Mouse (Mus musculus) embryonic facial prominence, embryonic 11.5 days (tissue): ENCODE results near the gene 4930453N24Rik. TPM values are rescaled to one million over a fixed set of nuclear protein-coding genes. Genes with fewer than 3 reads are reported as not detected.
A peak's percentile ranks its signal among the peaks of the same experiment; 100 is the strongest.

Experiments used
- ATAC-seq: fragments of 200-750 bp; cut with Nextera tagmentation; replicated peaks from 2 replicates; pipeline ENCODE4 v1.8.0; 2017; ENCODE audit warnings: low read depth; ENCODE audit not compliant: insufficient number of reproducible peaks, low FRiP score, low TSS enrichment
- DNase-seq: peaks from one replicate; pipeline ENCODE4 v3.0.0-alpha.2; 2015; ENCODE audit warnings: low spot score
- H3K27ac ChIP-seq: fragments of 300-500 bp; sonication (generic); replicated peaks from 2 replicates; pipeline ENCODE4 v1.5.1; 2014; ENCODE audit warnings: mild to moderate bottlenecking, low read depth, low read length, control low read depth
- H3K27me3 ChIP-seq: fragments of 300-500 bp; sonication (generic); 2 replicates; pipeline ENCODE4 v1.6.1; 2014; ENCODE audit warnings: mild to moderate bottlenecking, low read length, moderate library complexity, mixed read lengths; ENCODE audit not compliant: control insufficient read depth, insufficient read depth
- H3K36me3 ChIP-seq: fragments of 300-500 bp; sonication (generic); replicated peaks from 2 replicates; pipeline ENCODE4 v1.6.1; 2014; ENCODE audit warnings: low read depth, mild to moderate bottlenecking, low read length, moderate library complexity, mixed read lengths; ENCODE audit not compliant: control insufficient read depth, insufficient read depth
- H3K4me1 ChIP-seq: fragments of 300-500 bp; sonication (generic); 2 replicates; pipeline ENCODE4 v1.6.1; 2014; ENCODE audit warnings: low read length, mixed read lengths; ENCODE audit not compliant: control insufficient read depth, insufficient read depth
- H3K4me2 ChIP-seq: fragments of 300-500 bp; sonication (generic); 2 replicates; pipeline ENCODE4 v1.6.1; 2014; ENCODE audit warnings: low read depth, mild to moderate bottlenecking, control low read depth, low read length, moderate library complexity
- H3K4me3 ChIP-seq: fragments of 300-500 bp; sonication (generic); 2 replicates; pipeline ENCODE4 v1.5.1; 2014; ENCODE audit warnings: low read depth, low read length, control low read depth
- H3K9ac ChIP-seq: fragments of 300-500 bp; sonication (generic); replicated peaks from 2 replicates; pipeline ENCODE4 v1.6.1; 2014; ENCODE audit warnings: mild to moderate bottlenecking, control low read depth, low read length
- H3K9me3 ChIP-seq: fragments of 300-500 bp; sonication (generic); replicated peaks from 2 replicates; pipeline ENCODE4 v1.6.1; 2016; ENCODE audit warnings: mild to moderate bottlenecking, low read length, inconsistent platforms, mixed read lengths; ENCODE audit not compliant: control insufficient read depth
- WGBS: fragments of 180-500 bp; shearing (Covaris S2); extraction: QIAGEN DNeasy Blood & Tissue Kit; methylation state at CpG from one replicate; pipeline ENCODE4 v1.1.7; 2014; 5-methylcytosine and 5-hydroxymethylcytosine counted together
- polyA plus RNA-seq: library from polyadenylated mRNA; unstranded; fragments of >200 nt; fragmentation: Nextera tagmentation; extraction: Ambion mirVana; gene quantifications from 2 replicates; pipeline ENCODE4 v1.2.1, GENCODE M21; 2014

Gene 4930453N24Rik
- polyA plus RNA-seq: 32.1 and 38.1 TPM in 2 replicates

DNA sequence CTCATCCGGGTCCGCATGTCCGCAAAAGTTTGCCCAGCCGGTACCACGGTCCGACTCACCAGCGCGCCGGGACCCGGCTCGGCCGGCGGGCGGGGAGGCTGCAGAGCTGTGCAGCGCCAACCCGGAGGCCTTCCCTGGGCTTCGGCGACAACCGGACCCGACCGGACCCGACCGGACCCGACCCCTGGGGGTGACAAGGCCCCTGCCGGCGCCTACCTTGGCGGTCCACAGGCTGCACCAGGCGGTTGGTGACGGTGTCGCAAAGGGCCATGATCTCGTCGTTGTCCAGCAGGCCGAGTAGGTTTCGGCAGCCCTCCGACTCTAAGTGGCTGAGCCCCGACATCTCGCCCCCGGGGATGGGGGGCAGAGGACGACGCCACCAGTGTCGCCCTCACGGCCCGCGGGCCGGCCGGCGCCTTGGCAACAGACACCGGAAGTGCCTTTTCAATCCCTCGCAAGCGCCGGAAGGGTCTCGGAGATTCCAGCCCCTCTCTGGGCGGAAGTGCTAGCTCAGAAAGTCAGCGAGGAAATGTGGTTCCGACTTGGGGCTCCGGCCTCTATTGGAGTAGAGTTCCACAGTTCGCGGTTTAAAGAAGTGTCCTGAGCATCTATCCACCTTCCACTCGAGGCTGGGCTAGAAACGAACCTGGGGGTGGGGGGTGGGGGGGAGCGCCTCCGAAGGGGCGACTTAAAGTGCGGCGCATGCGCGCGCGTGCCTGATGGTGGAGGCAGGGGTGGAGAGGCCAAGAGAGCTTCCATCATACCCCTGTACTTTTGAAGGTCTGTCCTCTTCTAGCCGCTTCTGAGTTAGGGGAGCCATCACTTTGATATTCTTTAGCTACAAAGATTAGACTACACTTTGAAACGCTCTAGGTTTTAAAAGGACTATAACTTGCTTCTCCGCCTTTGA lies at the start of gene 4930453N24Rik:
4930453N24Rik (minus strand) TSS at position 641 of the 910 bp plus-strand sequence.
- WGBS: 2% methylated on average over 68 of the region's 72 CpGs
- Histone ChIP-seq H3K4me2 (peak within 1 kb of the TSS; percentile 50), H3K27ac (peak within 1 kb of the TSS; percentile 82; the same call in 1 of the 2 replicates), H3K9me3 (no peaks in the 10 kb centered on the region), H3K27me3 (no peaks in the 10 kb centered on the region), H3K9ac (peak within 1 kb of the TSS; percentile 86), H3K4me3 (peak within 1 kb of the TSS; percentile 82), H3K4me1 (no peaks in the 10 kb centered on the region), H3K36me3 (no peaks in the 10 kb centered on the region; the same call in 1 of the 2 replicates)
- DNase-seq (peak; percentile 92), ATAC-seq (peak; percentile 95)

DNA sequence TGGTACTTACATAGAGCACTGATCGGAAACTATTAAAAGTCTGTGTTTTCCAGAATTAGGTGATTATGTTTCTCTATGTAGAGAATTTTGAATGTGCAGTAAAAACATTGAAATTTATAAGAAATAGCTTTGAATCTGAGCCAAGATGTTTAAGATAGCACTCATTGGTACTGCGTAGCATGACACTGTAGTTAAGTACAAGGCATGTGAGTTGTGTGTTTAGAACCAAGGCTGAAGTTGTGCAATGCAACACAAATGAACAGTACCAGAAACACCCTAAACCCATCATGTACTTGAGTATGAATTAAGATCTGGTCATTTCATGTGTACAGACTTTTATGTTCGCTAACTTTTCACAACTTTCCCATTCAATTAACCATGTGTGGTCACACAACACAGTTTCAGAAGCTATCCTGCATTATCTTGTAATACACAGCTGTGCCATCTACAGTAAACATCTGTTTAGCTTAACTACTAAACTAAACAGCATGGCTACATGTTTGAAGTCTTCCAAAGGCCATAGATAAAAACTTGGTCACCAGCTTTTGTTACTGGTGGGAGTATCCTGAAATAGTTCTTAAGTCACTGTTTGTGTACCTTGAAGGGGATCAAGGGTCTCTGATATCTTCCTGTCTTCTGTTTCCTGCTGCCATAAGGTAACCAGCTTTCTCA lies 46.3 kb upstream of the 4930453N24Rik start:
- no peaks in the 10 kb centered on the region for H3K36me3 ChIP-seq
- no peak overlapping the region for H3K4me2 ChIP-seq
- DNase-seq: no peak
- H3K9me3 ChIP-seq: no peaks in the 10 kb centered on the region
- H3K9ac ChIP-seq: no peak overlapping the region
- no peak for ATAC-seq
- no peaks in the 10 kb centered on the region for H3K4me1 ChIP-seq
- H3K27ac ChIP-seq: no peak overlapping the region
- WGBS: 92% methylated on average over 3 of the region's 3 CpGs
- H3K27me3 ChIP-seq: no peaks in the 10 kb centered on the region
- H3K4me3 ChIP-seq: no peak overlapping the region

DNA sequence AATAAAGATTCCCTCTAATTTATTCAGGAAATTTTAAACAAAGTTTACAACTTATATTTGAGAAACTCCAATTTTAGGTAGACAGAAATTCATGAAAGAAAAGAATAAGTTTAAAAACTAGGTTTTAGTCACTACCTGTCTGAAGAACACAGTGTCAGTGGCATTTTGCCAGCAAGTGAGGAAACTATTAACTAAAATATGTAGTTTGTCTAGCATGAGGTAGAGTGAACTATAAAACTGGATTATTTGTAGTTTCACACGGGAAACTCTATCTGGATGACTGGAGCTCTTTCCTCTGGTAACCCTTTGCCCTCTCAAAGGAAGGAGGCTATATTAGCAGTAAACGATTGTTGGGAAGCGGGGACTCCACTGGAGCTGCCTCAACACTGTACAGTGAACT lies 32.1 kb upstream of the 4930453N24Rik start:
- Histone ChIP-seq H3K27ac (no peak overlapping the region), H3K9me3 (no peaks in the 10 kb centered on the region), H3K27me3 (no peaks in the 10 kb centered on the region), H3K36me3 (no peaks in the 10 kb centered on the region), H3K9ac (no peak overlapping the region), H3K4me3 (no peak overlapping the region), H3K4me1 (no peaks in the 10 kb centered on the region), H3K4me2 (no peak overlapping the region)
- DNase-seq (no peak), ATAC-seq (no peak)
- 84% methylated on average over 3 of the region's 3 CpGs for WGBS

DNA sequence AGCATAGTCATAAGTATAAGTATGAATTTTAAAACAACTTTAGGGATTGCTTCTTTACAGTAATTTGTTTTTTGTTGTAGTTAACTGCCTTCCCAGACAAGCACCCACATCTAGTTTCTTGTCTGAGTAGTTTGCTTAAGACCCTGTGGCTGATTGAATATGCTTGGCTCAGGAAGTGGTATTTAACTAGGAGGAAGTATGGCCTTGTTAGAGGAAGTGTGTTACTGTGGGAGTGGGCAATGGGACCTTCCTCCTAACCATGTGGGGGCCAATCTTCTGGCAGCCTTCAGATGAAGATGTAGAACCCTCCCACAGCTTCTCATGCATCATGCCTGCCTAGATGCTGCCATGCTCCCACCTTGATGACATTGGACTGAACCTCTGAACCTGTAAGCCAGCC lies 30.7 kb upstream of the 4930453N24Rik start:
- no peaks in the 10 kb centered on the region for H3K36me3 ChIP-seq
- no peaks in the 10 kb centered on the region for H3K27me3 ChIP-seq
- DNase-seq (no peak), ATAC-seq (no peak)
- H3K4me3 ChIP-seq: no peak overlapping the region
- no peak overlapping the region for H3K4me2 ChIP-seq
- H3K9ac ChIP-seq: no peak overlapping the region
- H3K4me1 ChIP-seq: no peaks in the 10 kb centered on the region
- no peak overlapping the region for H3K27ac ChIP-seq
- H3K9me3 ChIP-seq: no peaks in the 10 kb centered on the region

DNA sequence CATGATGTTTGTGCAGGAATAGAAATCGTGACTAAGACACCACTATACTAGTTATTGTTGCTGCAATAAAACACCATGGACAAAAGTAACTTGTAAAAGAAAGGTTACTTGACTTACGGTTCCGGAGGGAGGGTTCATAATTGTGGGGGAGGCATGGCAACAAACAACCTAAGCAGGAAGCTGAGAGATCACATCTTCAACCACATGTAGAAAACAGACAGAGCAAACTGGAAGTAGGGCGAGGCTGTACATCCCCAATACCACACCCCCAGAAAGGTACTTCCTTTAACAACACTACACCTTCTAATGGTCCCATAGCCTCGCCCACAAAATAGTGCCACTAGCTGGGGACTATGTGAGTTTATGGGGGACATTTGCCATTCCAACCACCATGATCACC lies 29.4 kb upstream of the 4930453N24Rik start:
- H3K9ac ChIP-seq: no peak overlapping the region
- DNase-seq (no peak), ATAC-seq (no peak)
- H3K4me2 ChIP-seq: no peak overlapping the region
- no peak overlapping the region for H3K27ac ChIP-seq
- H3K27me3 ChIP-seq: no peaks in the 10 kb centered on the region
- no peaks in the 10 kb centered on the region for H3K4me1 ChIP-seq
- H3K4me3 ChIP-seq: no peak overlapping the region
- H3K9me3 ChIP-seq: no peaks in the 10 kb centered on the region
- H3K36me3 ChIP-seq: no peaks in the 10 kb centered on the region
- WGBS: 92% methylated on average over 5 of the region's 5 CpGs

DNA sequence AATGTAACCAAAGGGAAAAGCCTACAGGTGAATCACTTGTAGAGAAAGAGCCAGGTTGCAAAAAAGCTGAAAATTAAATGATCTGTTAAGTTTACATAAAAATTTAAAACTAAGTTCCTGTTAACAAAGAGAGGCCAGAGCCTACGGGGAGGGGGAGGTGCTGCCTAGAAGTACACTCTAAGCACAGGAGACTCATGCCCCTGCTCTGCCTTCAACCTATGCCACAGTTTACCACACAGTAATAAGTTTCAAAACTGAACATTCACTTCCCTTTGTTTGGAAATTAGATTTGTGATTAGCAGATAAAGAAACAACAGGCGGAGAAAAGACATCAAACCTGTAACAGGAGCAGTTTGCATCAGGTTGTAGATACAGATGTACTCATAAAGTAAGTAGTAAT lies 23.8 kb upstream of the 4930453N24Rik start:
- 77% methylated on average over 2 of the region's 2 CpGs for WGBS
- no peak overlapping the region for H3K27ac ChIP-seq
- no peaks in the 10 kb centered on the region for H3K27me3 ChIP-seq
- H3K4me3 ChIP-seq: no peak overlapping the region
- H3K36me3 ChIP-seq: no peaks in the 10 kb centered on the region
- H3K4me2 ChIP-seq: no peak overlapping the region
- no peaks in the 10 kb centered on the region for H3K9me3 ChIP-seq
- H3K4me1 ChIP-seq: no peaks in the 10 kb centered on the region
- DNase-seq: no peak
- H3K9ac ChIP-seq: no peak overlapping the region
- no peak for ATAC-seq

DNA sequence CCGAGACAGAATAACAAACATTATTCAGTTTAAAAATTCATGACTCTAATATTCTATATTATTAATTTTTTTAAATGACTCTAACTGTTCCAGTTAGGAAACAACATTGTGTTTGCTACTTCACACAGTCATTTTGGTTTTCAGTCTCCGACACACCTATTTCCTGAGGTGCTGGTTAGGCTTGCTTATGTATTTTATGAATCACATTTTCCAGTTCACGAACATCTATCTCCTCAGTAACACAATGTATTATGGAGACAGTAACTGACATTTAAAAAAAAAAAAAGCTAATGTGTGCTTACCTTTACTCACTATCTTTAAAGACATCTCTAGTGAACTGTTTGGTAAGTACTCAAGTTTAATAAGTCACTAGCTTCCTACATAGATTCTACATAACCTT lies 18.7 kb upstream of the 4930453N24Rik start:
- Histone ChIP-seq H3K36me3 (no peaks in the 10 kb centered on the region), H3K27me3 (no peaks in the 10 kb centered on the region), H3K9me3 (no peaks in the 10 kb centered on the region), H3K4me1 (no peaks in the 10 kb centered on the region), H3K4me2 (no peak overlapping the region), H3K27ac (no peak overlapping the region), H3K4me3 (no peak overlapping the region), H3K9ac (no peak overlapping the region)
- ATAC-seq (no peak), DNase-seq (no peak)
- 92% methylated on average over 3 of the region's 3 CpGs for WGBS

DNA sequence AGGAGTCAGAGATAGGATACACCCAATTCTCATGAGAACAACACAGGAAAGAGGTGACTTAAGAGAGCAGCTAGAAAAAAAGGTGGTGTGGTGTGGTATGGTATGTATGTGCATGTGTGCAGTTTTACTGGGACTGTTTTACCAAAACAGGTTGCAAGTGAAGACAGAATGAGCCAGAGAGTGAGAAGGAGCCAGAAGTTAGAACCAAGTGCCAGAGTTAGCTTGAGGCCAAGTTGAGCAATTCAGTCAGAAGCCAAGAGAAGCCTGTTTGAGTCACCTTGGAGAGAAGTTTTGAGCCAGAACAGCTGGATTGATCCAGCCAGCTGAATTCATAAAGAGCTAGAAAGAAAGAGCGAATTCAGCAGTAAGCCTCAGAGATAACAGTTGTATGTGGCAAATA lies 4.6 kb upstream of the 4930453N24Rik start:
- Histone ChIP-seq H3K9ac (no peak overlapping the region), H3K27ac (no peak overlapping the region), H3K9me3 (no peaks in the 10 kb centered on the region), H3K27me3 (no peaks in the 10 kb centered on the region), H3K4me1 (no peaks in the 10 kb centered on the region), H3K4me2 (no peak overlapping the region), H3K36me3 (no peaks in the 10 kb centered on the region), H3K4me3 (no peak overlapping the region)
- no peak for ATAC-seq
- 77% methylated on average over 1 of the region's 1 CpGs for WGBS
- DNase-seq: no peak
